Mouse (Mus musculus): ENCODE measurements around the gene Mapk12. TPM values are rescaled to one million over a fixed set of nuclear protein-coding genes. Genes with fewer than 3 reads are reported as not detected.

Mapk12 gene
- total RNA-seq, 2 experiments from 2014 or later, result 0.65 TPM; not detected in 1

- 0 out of 2 replicates have a peak, but pooled peaks have one; percentile 23 for ATAC-seq (ENCODE audit: poor library complexity, severe bottlenecking)
Measured at GRCm38 (mm10) chr15:89140048-89140658, 350 bp downstream of the Mapk12 start.

DNA sequence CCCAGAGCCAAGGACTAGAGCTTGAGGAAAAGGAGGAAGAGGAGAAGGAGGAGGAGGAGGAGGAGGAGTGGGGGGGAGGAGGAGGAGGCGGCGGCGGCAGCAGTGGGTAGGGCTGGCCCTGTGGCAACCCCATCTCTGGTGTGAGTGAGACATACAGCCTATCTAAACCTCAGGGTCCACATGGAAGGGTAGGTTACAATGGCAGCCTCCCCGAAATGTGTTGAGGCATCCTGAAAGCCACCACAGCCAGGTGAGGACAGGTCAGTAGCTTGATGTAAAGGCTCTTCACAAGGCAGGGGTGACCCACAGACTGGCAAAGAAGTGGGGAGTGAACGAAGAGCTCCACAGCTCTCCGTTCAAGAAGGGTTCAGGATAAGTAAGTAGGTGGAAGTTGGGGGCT is 2.0 kb downstream of the Mapk12 start:
- ATAC-seq (ENCODE audit: poor library complexity, severe bottlenecking), result no peak

DNA sequence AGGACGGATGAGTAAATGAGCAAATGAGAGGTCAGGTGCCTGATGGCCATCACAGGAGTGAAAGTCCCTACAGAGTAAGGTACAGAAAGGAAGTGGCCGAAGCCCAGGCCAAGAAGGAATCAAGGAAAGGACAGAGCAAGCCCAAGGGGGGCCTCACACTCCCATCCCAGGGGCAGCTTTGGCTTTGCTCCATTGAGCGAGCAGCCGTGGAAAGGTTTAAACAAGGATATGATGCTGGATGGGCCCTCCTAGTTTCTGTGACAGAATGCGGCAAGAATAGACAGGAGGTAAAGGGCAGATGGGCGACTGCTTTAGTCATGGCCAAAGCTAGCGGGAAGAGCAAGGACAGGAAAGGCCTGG is 2.5 kb downstream of the Mapk12 start:
- no peak for ATAC-seq (ENCODE audit: poor library complexity, severe bottlenecking)

DNA sequence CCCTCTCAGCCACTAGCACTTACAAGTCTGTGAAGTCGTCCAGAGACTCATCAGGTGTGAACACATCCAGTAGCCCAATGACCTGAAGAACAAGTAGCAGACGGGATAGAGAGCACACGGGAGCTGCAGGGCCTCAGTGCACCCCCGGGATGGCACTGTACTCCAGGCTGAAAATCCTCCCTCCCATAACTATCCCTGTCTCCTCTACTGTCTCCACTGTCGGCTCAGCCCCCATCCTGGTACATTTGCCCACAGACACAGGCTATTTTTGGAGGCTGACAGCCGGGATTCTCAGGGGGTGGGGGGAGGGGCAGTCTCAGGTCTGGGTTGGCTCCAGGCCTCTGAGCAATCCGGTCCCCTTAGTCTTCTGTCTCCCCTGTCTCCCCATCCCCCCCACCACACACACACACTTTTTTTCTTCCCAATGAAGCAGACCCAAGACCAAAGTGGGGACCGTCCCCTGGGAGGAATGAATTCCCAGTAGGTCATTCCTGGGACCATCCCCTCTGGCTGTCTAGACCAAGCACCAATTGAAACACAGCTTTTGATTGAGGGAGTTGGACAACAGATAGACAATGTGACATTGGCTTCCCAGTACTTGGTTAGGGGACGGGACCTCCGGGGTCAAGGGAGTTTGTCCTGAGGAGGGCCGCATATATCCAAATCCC is 3.0 kb downstream of the Mapk12 start:
- ATAC-seq (ENCODE audit: poor library complexity, severe bottlenecking), result no peak

DNA sequence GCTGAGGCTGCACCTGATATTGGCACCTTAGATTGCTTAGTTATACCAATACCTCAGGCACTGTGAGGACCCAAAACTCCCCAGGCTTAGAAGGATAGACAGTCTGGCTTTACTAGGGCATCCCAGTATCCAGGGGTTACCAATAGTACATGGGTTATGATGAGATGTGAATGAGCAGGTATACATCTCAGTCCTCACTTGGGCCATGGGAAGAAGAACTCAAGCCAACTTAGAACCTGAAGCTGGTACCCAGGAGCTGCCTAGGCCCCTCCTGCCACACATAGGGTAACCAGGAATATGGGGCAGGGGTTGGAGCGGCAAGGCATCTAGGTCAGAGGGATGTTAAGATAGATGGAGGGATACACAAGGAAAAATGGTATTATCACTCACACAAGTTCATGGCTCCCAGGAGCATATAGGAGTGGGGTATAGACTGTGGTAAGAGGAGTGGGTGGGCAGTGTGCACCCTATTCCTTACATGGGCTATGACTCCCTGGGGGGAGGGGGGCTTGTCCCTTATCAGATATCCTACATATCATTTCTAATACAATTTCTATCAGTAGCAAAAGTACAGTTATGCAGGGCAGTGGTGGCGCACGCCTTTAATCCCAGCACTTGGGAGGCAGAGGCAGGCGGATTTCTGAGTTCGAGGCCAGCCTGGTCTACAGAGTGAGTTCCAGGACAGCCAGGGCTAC is 3.9 kb downstream of the Mapk12 start:
- no peak for ATAC-seq (ENCODE audit: poor library complexity, severe bottlenecking)

DNA sequence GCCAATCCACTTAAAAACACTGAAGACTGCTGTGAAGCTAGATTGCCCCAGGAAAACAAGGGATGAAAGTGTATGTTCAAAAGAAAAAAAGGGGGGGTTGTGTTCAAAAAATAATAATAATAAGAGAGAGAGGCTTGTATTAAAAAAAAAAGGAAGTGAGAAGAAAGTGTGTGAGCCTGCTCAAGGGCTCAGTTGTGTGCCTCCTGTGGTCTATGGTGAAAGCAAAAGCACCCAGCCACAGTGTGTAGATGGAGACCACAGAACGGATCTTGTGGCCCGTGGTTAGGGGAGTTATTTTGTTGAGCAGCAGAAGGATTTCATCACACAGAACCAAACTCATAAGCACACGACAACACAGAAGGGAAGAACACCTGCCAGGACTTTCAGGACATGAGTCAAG is 9.2 kb downstream of the Mapk12 start:
- peak; percentile 80 for ATAC-seq (ENCODE audit: poor library complexity, severe bottlenecking)

DNA sequence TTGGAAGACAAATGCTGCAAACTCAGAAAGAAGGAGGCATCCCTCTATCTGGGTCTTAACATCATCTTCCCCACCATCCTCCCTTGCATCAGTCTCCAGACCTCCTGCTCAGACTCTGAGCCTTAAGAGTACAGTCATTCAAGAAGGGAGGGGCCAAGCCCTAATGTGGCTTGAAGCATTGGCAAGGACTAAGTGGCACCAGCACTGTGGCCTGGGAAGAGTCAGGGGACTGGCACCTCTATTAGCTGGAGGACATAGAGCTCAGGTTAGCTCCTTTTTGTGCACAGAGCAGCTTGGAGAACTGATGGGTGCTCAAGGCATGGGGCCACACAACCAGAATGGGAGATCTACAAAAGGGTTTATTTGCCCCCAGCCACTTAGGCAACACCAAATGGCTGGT is 10.3 kb downstream of the Mapk12 start:
- ATAC-seq (ENCODE audit: poor library complexity, severe bottlenecking), result no peak

- peak; percentile 73 for ATAC-seq (ENCODE audit: poor library complexity, severe bottlenecking)
Measured at GRCm38 (mm10) chr15:89128382-89129350, 11.8 kb downstream of the Mapk12 start, which contains the start of gene Hdac10. TSS of gene Hdac10 (minus strand) at chr15:89128700.

GRCm38 (mm10) chr15:89127364-89127940 is 13.1 kb downstream of the Mapk12 start:
- no peak for ATAC-seq (ENCODE audit: poor library complexity, severe bottlenecking)

- no peak for ATAC-seq (ENCODE audit: poor library complexity, severe bottlenecking)
Measured at GRCm38 (mm10) chr15:89126622-89127021, 13.9 kb downstream of the Mapk12 start.

- no peak for ATAC-seq (ENCODE audit: poor library complexity, severe bottlenecking)
Measured at GRCm38 (mm10) chr15:89125351-89125750, 15.2 kb downstream of the Mapk12 start.

DNA sequence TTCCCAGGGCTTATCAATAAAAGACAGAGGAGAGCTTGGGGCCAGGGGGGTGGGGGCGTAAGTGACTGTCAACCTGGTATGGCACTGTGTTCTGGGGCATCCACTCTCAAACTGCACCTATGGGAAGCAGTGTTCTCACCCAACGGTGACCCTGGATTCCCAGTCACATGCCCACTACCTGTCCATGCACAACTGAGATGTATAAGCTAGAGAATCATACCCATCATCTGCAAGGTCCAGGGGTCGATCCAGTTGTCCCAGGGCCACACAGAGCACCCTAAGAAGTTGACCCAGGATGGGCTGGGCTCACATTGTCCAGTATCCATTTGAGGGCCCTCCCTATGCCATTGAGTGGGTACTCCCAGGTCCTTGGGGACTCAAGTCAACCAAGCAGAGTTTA is 16.2 kb downstream of the Mapk12 start:
- no peak for ATAC-seq (ENCODE audit: poor library complexity, severe bottlenecking)

- no peak for ATAC-seq (ENCODE audit: poor library complexity, severe bottlenecking)
Measured at GRCm38 (mm10) chr15:89123595-89123994, 16.9 kb downstream of the Mapk12 start.

DNA sequence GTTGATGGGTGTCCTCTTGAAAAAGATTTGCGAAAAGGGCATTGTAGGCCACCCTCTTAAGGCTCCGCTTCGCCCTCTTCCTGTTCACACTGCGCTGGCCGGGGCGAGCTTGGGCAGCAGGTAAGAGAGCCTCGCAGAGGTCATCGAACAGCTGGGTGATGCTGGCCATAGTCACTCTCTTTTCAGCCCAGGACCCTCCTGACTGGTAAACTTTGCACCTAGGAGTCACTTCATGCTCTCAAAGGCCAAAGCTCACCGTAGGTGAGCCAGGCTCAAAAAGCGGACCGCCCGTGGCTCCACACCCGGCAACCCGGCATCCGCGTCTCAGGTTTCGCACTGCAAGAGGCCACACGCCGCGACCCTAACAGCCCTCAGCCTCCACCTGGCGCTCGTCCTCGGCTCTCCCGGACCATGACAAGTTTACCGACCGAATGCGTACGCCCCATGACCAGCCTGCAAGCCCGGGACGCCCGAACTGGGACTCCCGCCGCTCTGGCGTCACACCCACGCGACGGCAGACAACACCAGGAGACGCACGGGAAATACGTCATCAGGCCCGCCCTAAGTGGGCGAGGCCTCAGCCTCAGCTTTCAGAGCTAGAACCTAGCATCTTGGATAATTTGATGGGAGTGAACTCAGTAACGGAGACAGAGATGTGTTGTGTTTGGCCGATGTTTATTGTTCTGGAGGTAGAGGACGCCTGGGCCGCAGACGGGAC is 17.7 kb downstream of the Mapk12 start, which contains the start of gene Tubgcp6:
TSS of gene Tubgcp6 (minus strand) at position 464 of the 718 bp plus-strand sequence.
- peak; percentile 98 for ATAC-seq (ENCODE audit: poor library complexity, severe bottlenecking)

- peak; percentile 48 for ATAC-seq (ENCODE audit: poor library complexity, severe bottlenecking)
Measured at GRCm38 (mm10) chr15:89118007-89118406, 22.5 kb downstream of the Mapk12 start.

DNA sequence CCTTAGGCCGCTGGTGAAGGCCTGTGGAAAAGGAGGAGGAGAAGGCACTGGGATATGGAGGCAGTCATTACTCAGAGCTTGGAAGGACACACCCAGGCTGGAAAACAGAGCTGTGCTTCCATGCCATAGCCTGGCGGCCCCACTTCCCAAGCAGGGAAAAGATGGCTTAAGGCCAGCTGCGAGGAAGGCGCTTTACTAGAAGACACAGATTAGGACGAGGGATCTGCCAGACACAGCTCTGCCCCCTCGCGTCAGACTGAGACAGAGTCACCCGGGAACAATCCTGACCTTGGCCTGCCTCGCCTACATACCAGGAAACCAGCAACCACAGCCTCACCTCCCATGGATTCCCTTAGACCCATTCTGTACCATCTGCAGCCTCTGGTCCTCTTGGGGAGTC is 30.4 kb downstream of the Mapk12 start:
- ATAC-seq (ENCODE audit: poor library complexity, severe bottlenecking), result no peak

- ATAC-seq (ENCODE audit: poor library complexity, severe bottlenecking), result no peak
Measured at GRCm38 (mm10) chr15:89106976-89107375, 33.5 kb downstream of the Mapk12 start.

DNA sequence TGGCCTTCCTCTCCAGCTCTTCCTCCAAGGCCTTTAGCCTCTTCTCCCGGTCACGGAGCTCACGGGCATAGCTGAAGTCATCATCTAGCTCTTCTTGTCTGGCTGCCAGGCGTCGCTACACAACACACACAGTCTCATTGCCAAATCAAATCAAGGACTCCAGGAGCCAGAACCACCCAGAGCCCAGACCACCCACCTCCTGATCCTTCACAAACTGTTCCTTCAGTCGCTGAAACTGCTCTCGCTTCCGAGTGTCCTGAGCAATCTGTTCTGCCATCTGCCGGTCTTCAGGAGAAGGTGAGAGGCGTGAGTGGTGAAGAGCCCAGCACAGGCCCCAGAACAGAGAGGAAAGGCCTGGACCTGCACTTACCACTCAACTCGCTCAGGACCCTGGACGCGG is 34.4 kb downstream of the Mapk12 start:
- ATAC-seq (ENCODE audit: poor library complexity, severe bottlenecking), result no peak

GRCm38 (mm10) chr15:89104425-89104824 is 36.1 kb downstream of the Mapk12 start:
- no peak for ATAC-seq (ENCODE audit: poor library complexity, severe bottlenecking)

GRCm38 (mm10) chr15:89103921-89104320 is 36.6 kb downstream of the Mapk12 start:
- ATAC-seq (ENCODE audit: poor library complexity, severe bottlenecking), result no peak

Data from megakaryocyte, adult 5-6 weeks (primary cell).